Mouse (Mus musculus) yolk sac, embryonic 10.5 days (tissue): ENCODE measurements around the gene Trappc2l.

ENCODE experiments used
- DNase-seq: peaks from one replicate; pipeline ENCODE4 v3.0.0-alpha.2; 2017; ENCODE audit warnings: low spot score

Gene Trappc2l

DNA sequence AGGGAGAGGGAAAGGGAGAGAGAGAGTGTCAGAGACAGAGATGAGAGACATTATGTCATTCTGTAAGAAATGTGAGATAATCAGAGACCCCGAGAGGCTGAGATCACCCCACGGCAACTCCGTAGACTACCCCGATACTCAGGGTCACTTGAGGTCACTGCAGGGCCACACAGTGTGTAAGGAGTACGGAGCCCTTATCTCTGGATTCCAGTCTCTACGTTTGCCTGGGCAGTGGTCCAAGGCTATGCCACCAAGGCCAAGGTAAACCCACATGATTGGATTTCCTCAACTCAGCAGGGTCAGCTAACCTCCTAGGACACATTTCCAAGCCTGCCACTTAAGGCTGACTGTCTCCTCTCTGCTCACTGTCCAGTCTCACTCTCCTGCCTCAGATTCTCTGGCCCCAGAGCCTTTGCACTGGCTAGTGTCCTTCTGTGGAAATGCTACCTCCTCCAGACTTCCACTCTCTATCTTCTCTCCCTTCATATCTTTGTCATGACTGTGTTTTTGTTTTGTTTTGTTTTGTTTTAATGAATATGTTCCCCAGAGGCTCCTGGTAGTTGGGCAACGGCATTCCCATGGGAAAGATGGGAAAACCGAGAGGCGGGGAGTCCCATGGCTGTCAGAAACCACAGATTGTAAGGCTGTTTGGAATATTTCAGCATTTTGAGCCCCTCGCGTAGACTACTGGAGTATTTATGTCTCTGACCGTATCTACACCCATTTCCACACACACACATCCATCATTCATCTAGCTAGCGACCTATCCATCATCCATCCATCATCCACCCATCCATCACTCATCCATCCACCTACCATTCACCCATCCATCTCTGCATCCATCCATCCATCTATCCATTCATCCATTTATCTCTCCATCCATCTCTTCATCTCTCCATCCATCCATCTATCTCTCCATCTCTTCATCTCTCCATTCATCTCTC, 44.9 kb downstream of the Trappc2l start:
- no peak for DNase-seq

DNA sequence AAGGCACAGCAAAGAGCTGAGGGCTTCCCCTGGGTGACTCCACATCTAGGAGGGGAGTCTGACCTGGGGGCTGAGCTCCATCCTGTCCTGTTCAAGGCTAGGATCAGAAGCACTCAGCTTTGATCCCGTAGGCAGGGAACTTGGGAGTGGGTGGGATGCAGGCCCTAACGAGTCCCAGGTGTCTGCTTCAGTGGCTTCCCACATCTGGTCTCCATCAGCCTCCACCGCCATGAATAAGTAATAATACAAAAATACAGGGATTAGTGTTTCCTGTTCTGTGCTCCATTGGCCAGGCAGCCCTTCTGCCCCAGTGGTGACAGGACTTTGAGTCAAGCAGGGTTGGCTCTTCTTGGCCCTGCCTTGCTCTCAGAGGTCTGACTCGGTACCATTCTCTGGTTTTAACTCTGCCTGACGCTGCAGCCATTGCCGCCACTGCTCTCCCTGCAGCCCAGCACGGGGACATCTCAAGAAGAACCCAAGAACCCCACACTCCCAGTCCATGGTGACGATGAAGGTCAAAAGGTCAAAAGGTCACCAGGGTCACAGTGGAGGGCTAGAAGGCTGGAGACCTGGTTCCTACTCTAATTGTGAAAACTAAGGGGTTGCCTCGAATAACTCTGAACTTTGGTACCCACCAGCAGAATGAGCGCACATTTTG, 46.8 kb downstream of the Trappc2l start:
- no peak for DNase-seq

DNA sequence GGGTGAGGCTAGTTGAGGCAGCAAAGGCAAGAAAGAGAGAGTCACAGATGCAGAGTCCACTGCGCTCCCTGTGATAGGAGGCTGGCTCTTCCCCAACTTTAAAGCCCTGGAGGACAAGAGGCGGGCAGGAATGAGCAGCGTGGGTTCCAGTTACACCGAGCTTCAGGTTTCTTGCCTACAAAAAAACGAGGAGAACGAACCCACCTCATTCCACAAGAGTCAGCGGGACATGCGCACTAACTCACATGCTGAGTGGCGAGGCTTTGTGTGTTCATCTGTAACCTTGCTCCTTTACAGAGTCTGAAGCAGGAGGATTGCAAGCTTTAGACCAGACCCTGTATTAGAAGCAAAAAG, 47.3 kb downstream of the Trappc2l start:
- no peak for DNase-seq

DNA sequence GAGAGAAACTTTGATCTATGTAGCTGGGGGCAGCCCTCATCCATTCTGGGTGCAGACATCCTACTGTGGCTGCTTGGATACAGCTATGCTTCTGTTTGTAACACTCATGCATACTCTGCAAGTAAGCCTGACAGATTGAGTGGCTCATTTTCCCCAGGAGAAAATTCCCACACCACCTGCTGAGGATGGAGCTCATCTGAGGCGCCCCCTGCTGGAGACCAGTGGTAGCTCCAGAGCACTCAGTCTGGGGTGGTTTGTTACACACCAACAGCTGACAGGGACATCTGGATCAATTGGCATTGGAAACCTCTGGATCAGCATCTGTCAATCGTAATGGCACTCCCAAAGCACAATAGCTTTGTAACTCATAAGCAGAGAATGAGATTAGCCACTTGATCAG, 48.6 kb downstream of the Trappc2l start:
- no peak for DNase-seq

DNA sequence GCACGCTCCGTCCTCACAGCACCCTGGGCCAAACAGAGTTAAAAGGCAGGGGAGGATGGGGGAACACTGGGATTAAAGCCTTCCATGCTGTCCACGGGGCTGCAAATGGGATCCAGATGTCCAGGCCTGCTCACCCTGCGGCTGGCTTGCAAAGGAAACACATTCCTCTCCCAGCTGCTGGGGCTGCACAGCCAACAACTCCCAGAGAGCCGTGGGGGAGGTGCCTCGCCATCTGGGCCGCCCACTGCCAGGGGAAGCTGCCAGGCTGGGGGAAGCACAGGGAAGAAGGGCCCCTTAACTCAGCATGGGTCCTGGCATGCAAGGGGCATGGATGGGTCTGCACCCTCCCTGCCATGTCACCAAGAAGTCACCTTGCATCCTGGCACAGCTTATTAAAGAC, 49.7 kb downstream of the Trappc2l start:
- peak; percentile 76 for DNase-seq

DNA sequence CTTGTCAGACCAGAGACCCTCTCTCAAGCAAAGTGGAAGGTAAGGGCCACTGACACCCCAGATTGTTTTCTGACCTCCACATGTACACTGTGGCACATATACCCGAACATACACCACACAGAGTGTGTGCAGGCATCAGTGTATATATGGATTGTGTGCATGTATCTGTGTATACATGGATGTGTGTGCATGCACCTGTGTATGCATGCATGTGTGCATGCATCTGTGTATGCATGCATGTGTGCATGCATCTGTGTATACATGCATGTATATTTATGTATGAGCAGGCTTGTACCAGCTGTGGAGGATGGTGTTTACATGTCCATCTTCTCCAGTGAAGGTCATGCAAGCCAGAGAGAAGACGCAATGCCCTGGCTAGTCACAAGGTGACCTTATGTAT, 50.5 kb downstream of the Trappc2l start:
- DNase-seq = no peak

DNA sequence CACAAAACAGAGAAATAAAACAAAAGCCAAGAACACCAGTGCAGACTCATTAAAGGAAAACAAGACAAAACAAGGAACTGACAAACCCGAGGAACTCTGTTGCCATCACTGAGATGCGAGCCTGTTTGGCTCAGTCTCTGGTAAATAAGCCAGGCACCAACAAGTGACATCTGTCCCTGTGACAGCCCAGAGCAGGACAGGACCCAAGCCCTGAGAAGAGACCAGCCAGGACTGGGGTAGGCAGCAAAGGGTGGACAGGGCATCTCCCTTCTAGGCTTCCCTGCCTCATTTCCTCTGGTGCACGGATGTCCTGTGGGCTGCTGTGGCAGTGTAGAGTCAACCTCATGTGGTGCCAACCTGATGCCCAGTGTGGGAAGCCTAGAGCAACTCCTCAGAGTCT, 51.7 kb downstream of the Trappc2l start:
- DNase-seq = no peak

DNA sequence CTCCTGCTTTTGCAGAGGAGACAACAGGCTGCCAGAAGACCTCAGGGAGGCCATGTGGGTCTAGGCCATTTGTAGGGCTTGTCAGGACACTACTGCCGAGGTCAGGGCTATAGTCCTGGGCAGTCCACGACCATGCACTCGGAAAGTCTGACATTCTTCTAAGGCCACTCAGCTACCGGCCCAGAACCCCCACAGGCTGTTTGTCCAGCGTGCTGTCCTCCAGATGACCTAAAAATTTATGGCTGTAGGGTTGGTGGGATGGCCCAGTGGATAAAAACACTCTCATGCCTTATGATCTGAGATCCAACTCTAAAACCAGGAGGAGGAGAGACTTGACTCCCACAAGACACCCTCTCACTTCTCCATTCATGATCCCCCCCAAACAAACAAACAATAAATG, 52.2 kb downstream of the Trappc2l start:
- DNase-seq = no peak

DNA sequence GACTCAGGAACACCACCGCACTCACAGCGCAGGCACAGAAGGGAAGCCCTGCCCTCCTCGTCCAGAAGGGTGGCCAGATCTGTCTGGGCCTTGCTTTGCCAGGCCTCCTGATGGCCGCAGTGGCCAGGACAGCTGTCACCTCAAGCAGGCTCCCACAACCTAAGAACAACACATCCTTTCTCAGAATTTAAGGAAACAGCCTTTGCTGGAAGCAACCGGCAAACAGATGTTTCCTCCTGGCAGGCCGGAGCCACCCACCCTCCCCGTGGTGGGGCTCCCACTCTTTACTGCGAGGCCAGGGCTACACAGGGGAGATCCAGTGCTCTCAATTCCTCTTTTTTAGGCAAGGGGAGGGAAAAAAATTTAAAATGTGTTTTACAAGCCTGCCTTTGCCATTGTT, 53.8 kb downstream of the Trappc2l start:
- no peak for DNase-seq

DNA sequence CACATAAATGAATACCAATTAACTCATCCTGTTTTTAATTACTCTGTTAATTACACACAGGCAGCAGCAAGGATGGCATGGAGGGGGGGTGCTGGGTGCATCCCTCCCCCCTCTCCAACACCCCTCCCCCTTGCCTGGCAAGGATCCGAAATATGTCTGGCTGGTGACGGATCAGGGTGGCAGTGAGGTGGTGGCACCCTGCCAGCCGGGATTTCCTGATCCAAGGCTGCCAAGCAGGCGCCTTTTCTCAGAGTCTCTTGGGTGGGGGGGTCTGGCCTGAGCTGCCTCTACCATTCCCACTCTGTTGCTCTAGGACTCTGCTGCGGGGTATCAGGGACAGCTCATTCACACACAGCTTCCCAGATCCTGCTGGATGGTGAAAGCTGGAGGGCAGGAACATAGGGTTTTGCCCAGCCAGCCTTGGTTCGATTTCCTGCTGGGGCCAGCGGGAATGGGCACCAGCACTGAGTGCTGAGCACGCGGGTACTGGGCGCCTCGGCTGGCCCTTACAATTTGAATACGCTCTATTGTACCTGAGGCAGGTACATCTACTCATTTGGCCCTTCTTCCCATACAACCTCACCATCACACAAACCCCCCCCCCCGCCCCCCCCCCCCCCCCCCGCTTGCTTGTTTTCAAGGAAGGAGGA, 54.4 kb downstream of the Trappc2l start:
- DNase-seq = no peak
